Mouse (Mus musculus) C2C12 (cell line): ENCODE data around the gene Setd3.

Experiments used
- CEBPB ChIP-seq: IDR thresholded peaks from one replicate; pipeline ENCODE4 v1.6.1; 2011; ENCODE audit warnings: low read depth, mild to moderate bottlenecking, control low read depth, moderate library complexity
- CTCF ChIP-seq: IDR thresholded peaks from one replicate; pipeline ENCODE4 v1.5.1; 2011; ENCODE audit not compliant: control insufficient read depth, insufficient read depth, insufficient read length
- FOSL1 ChIP-seq: IDR thresholded peaks from one replicate; pipeline ENCODE4 v1.8.0; 2011; ENCODE audit warnings: mild to moderate bottlenecking, low read length; ENCODE audit not compliant: poor library complexity, insufficient read depth, severe bottlenecking
- MAX ChIP-seq: IDR thresholded peaks from one replicate; pipeline ENCODE4 v1.6.1; 2011; ENCODE audit warnings: mild to moderate bottlenecking, control low read depth
- MYOD1 ChIP-seq: IDR thresholded peaks from one replicate; pipeline ENCODE4 v1.6.1; 2011; ENCODE audit warnings: low read depth; ENCODE audit not compliant: control insufficient read depth, insufficient read length
- USF1 ChIP-seq: IDR thresholded peaks from one replicate; pipeline ENCODE4 v1.6.1; 2011; ENCODE audit warnings: low read depth, mild to moderate bottlenecking, control low read depth, moderate library complexity

DNA sequence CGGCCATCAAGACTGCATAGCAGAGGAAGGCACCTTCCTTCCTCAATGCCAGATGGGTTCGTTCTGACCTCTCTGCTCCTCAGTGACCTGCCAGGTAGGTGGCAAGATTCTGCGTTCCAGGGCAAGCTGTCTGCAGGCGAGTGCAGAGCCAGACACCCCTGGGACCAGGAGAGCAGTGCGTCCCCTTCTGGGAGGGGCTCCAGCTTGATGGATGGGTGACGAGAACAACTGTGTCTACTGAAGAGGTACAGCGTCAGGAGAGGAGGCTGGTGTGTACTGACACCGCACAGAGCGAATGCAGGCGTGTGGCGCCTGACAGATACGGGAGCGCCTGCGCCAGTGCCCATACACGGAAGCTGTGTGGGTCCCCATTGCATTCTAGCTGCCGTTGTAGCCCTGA lies 48.4 kb upstream of the Setd3 start:
- TF ChIP-seq CTCF (no peak), MAX (no peak), USF1 (no peak), CEBPB (no peak), FOSL1 (no peak), MYOD1 (no peak)
